Mouse (Mus musculus) midbrain, postnatal 0 days (tissue): ENCODE measurements at regions not wholly inside any gene's neighbourhood (a gene's known extent, or its start where the extent isn't known, plus 50 kb on each side); places are given as distances from the start of the nearest gene placed in this dataset.

Experiments
- ATAC-seq: fragments of 200-750 bp; cut with Nextera tagmentation; 2 replicates; pipeline ENCODE4 v1.8.0; 2017; ENCODE audit warnings: moderate number of reproducible peaks, mild to moderate bottlenecking, moderate TSS enrichment, moderate library complexity; ENCODE audit not compliant: low FRiP score
- DNase-seq: peaks from one replicate; pipeline ENCODE4 v3.0.0-alpha.2; 2015; ENCODE audit warnings: low spot score
- H3K27ac ChIP-seq: fragments of 300-500 bp; sonication (generic); 2 replicates; pipeline ENCODE4 v1.5.1; 2014; ENCODE audit warnings: low read depth, mild to moderate bottlenecking, low read length, mixed read lengths
- H3K27me3 ChIP-seq: fragments of 300-500 bp; sonication (generic); 2 replicates; pipeline ENCODE4 v1.6.1; 2014; ENCODE audit warnings: low read length, control low read depth, mixed read lengths; ENCODE audit not compliant: insufficient read depth
- H3K36me3 ChIP-seq: fragments of 300-500 bp; sonication (generic); 2 replicates; pipeline ENCODE4 v1.6.1; 2014; ENCODE audit warnings: low read length, control low read depth, mixed read lengths; ENCODE audit not compliant: insufficient read depth
- H3K4me1 ChIP-seq: fragments of 300-500 bp; sonication (generic); 2 replicates; pipeline ENCODE4 v1.6.1; 2014; ENCODE audit warnings: mild to moderate bottlenecking, control low read depth, antibody characterized with exemption, low read length, mixed read lengths; ENCODE audit not compliant: insufficient read depth
- H3K4me2 ChIP-seq: fragments of 300-500 bp; sonication (generic); 2 replicates; pipeline ENCODE4 v1.6.1; 2014; ENCODE audit warnings: low read depth, mild to moderate bottlenecking, low read length, mixed read lengths; ENCODE audit not compliant: poor library complexity, severe bottlenecking
- H3K4me3 ChIP-seq: fragments of 300-500 bp; sonication (generic); 2 replicates; pipeline ENCODE4 v1.5.1; 2014; ENCODE audit warnings: low read depth, mild to moderate bottlenecking, low read length, moderate library complexity
- H3K9ac ChIP-seq: fragments of 300-500 bp; sonication (generic); replicated peaks from 2 replicates; pipeline ENCODE4 v1.6.1; 2014; ENCODE audit warnings: mild to moderate bottlenecking, low read length, moderate library complexity, mixed read lengths; ENCODE audit not compliant: poor library complexity, severe bottlenecking
- H3K9me3 ChIP-seq: fragments of 300-500 bp; sonication (generic); 2 replicates; pipeline ENCODE4 v1.6.1; 2016; ENCODE audit warnings: low read length, control low read depth
- CTCF ChIP-seq: IDR thresholded peaks from 2 replicates; pipeline ENCODE4 v1.5.1; 2016; ENCODE audit warnings: antibody characterized with exemption, mild to moderate bottlenecking
- WGBS: fragments of 180-500 bp; shearing (Covaris S2); extraction: QIAGEN DNeasy Blood & Tissue Kit; methylation state at CpG from one replicate; pipeline ENCODE4 v1.1.7; 2014; 5-methylcytosine and 5-hydroxymethylcytosine counted together

DNA sequence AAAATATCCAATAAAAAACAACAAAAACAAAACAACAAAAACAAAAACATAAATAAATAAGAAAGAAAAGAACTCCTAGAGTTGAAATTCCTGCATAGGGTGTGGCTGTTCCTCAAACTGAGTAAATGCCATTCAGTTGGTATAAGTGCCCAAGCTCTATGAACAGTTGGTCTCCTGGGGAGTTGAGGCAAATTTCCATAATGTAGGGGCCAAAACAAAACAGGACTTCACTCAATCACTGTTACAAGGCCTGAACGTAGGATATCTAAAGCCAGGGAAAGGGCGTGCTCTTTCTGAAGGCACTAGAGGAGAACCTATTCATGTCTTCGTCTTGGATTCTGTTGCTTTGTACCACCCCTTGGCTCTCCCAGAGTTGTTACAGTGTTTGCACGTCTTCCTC, 188.5 kb upstream of the Maf start:
- no peaks in the 10 kb centered on the region for H3K27me3 ChIP-seq
- no peak overlapping the region for H3K9ac ChIP-seq
- no peak for DNase-seq
- no peak for ATAC-seq
- no peak overlapping the region for H3K27ac ChIP-seq
- no peaks in the 10 kb centered on the region for H3K9me3 ChIP-seq
- no peak overlapping the region for H3K4me3 ChIP-seq
- TF ChIP-seq CTCF, result no peak
- no peaks in the 10 kb centered on the region for H3K4me1 ChIP-seq
- WGBS, result 83% methylated on average over 4 of the region's 4 CpGs
- no peaks in the 10 kb centered on the region for H3K36me3 ChIP-seq
- no peak overlapping the region for H3K4me2 ChIP-seq

DNA sequence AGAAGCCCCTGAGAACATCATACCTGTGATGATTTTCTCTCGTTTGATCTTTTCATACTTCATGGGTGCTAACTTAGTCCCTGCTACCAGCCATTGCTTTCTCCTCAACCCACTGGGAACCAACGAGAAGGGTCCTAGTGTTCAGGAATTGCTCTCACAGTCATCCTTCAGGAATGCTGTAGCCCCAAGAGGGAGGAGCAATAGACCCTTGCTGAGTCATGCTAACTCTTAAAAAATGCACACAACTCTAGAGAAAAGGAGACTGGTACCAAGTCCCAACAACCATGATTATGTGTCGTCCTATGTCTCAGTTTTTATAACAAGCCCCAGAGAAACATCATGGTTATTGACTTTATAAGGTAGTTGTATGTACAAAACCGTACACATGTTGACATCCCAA, 180.7 kb upstream of the Maf start:
- no peaks in the 10 kb centered on the region for H3K9me3 ChIP-seq
- DNase-seq, result no peak
- no peak for TF ChIP-seq CTCF
- H3K4me1 ChIP-seq, result no peaks in the 10 kb centered on the region
- ATAC-seq, result no peak
- no peak overlapping the region for H3K4me3 ChIP-seq
- H3K27ac ChIP-seq, result no peak overlapping the region
- 79% methylated on average over 4 of the region's 4 CpGs for WGBS
- H3K4me2 ChIP-seq, result no peak overlapping the region
- H3K27me3 ChIP-seq, result no peaks in the 10 kb centered on the region
- no peaks in the 10 kb centered on the region for H3K36me3 ChIP-seq
- H3K9ac ChIP-seq, result no peak overlapping the region

DNA sequence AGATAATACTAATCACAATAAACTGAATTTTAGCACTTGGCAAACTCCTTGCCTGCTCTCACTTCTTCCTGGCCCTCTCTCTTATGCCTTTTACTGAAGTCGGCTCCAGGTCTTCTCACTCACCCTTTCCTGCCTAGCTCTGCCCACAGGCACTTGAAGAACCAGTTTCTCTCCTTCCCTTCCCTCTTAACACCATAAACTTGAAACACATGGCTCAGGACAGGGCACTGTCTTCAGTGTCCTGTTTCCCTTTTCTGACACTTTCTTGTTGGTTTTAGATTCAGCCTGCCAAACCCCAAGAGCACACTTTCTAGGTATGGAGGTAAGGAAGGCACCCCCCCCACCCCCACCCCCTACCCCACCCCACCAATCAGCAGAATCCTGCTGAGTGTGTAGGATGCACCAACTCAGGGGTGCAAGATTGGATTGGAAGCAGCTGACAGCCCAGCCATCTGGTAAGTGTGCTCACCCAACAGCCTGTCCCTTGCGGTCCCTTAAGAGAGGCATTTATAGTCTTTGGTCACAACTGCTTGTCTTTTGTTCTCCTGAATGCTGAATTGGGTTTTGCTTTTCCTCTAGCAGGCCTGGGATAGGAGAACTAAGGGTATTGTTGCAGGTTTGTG, 177.6 kb upstream of the Maf start:
- no peak for TF ChIP-seq CTCF
- 78% methylated on average over 2 of the region's 2 CpGs for WGBS
- DNase-seq (peak; percentile 15), ATAC-seq (no peak)
- H3K4me1 ChIP-seq, result no peaks in the 10 kb centered on the region
- no peaks in the 10 kb centered on the region for H3K27me3 ChIP-seq
- no peak overlapping the region for H3K4me2 ChIP-seq
- H3K36me3 ChIP-seq, result no peaks in the 10 kb centered on the region
- no peaks in the 10 kb centered on the region for H3K9me3 ChIP-seq
- no peak overlapping the region for H3K9ac ChIP-seq
- no peak overlapping the region for H3K4me3 ChIP-seq
- no peak overlapping the region for H3K27ac ChIP-seq

DNA sequence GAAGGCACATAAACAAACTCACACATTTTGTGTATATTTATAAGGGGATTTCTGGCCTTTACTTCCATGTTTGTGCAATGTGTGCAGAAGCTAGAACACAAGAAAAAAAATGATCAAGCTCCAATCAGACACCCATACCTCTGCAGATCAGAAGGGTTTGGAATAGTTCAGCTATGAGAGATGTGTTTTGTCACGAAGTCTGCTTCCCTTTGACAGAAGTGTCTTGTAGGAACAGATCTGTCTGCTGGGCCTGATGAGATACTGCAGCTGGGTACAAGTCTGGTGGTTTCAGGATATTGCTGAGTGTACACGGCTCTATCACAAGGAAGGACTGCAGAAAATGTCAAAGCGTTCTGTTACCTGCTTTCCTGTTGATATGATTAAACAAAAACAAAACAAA, 176.2 kb upstream of the Maf start:
- DNase-seq, result no peak
- Histone ChIP-seq H3K36me3 (no peaks in the 10 kb centered on the region), H3K9ac (no peak overlapping the region), H3K27ac (no peak overlapping the region), H3K4me2 (no peak overlapping the region), H3K9me3 (no peaks in the 10 kb centered on the region), H3K27me3 (no peaks in the 10 kb centered on the region), H3K4me1 (no peaks in the 10 kb centered on the region), H3K4me3 (no peak overlapping the region)
- 82% methylated on average over 3 of the region's 3 CpGs for WGBS
- no peak for ATAC-seq
- TF ChIP-seq CTCF, result no peak

DNA sequence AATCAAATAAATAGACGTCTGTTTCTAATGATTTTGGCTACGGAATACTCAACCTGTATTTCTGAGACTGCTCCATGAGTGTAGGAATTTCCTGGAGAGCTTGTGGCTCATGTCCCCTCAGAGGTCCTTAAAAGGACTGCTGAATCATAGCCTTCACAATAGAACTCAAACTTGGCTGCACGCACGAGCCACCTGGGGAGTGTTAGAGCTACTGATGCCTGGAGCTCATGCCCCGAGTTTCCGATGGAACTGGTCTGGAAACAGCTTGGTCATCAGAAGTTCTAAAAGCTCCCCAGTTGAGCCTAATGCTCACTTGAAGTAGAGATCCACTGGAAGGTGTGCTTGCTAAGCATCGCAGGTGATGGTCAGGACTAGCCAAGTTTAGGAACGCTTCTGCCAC, 174.3 kb upstream of the Maf start:
- ATAC-seq (no peak), DNase-seq (no peak)
- no peaks in the 10 kb centered on the region for H3K36me3 ChIP-seq
- no peaks in the 10 kb centered on the region for H3K27me3 ChIP-seq
- no peak overlapping the region for H3K9ac ChIP-seq
- WGBS, result 90% methylated on average over 8 of the region's 8 CpGs
- no peak overlapping the region for H3K4me3 ChIP-seq
- no peak for TF ChIP-seq CTCF
- no peak overlapping the region for H3K27ac ChIP-seq
- no peaks in the 10 kb centered on the region for H3K4me1 ChIP-seq
- H3K9me3 ChIP-seq, result no peaks in the 10 kb centered on the region
- H3K4me2 ChIP-seq, result no peak overlapping the region

DNA sequence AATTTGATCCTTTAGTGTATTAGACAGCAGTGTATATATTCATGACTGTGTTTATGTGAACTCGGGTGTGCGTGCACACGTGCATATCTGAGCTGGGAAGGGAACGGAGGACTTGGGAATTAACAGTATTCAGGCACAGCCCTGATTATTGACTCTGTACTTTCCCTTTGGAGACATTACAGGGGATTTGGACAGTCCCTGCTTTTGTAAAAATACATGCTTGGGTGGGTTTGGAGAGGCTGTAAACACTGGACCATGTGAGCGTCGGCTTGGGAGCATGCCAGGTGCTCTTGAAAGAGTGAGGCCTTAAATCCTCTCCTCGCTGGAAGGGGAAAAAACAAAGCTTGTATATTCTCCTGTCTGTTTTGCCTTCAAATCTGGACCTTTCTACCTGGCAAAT, 167.2 kb upstream of the Maf start:
- H3K4me3 ChIP-seq, result no peak overlapping the region
- no peak for ATAC-seq
- DNase-seq, result peak; percentile 76

More for the DNA sequence above, 167.2 kb upstream of the Maf start:
- no peak overlapping the region for H3K4me2 ChIP-seq
- WGBS, result 40% methylated on average over 7 of the region's 7 CpGs
- H3K36me3 ChIP-seq, result no peaks in the 10 kb centered on the region
- no peak overlapping the region for H3K27ac ChIP-seq
- H3K9me3 ChIP-seq, result no peaks in the 10 kb centered on the region
- H3K27me3 ChIP-seq, result no peaks in the 10 kb centered on the region
- H3K4me1 ChIP-seq, result 0 out of 2 replicates have a peak, but pooled peaks cover 4% of the 10 kb centered on the region
- no peak overlapping the region for H3K9ac ChIP-seq
- no peak for TF ChIP-seq CTCF
